Mouse (Mus musculus) bone marrow, adult 2 months (tissue): ENCODE measurements at regions not wholly inside any gene's neighbourhood (a gene's known extent, or its start where the extent isn't known, plus 50 kb on each side); places are given as distances from the start of the nearest gene placed in this dataset.

Experiments used
- H3K27ac ChIP-seq: fragments of 200-500 bp; 2 replicates; pipeline ENCODE4 v1.5.1; 2012; ENCODE audit warnings: low read depth, mild to moderate bottlenecking, control low read depth, inconsistent platforms, low read length; ENCODE audit not compliant: control insufficient read depth, poor library complexity, insufficient read depth
- H3K4me1 ChIP-seq: fragments of 200-500 bp; 2 replicates; pipeline ENCODE4 v1.6.1; 2011; ENCODE audit warnings: low read length; ENCODE audit not compliant: control insufficient read depth, insufficient read depth
- H3K4me3 ChIP-seq: fragments of 200-500 bp; replicated peaks from 2 replicates; pipeline ENCODE3; 2011; ENCODE audit warnings: mild to moderate bottlenecking, low read depth, low read length, control low read depth; ENCODE audit not compliant: control insufficient read depth
- CTCF ChIP-seq: fragments of 200-500 bp; IDR thresholded peaks from 2 replicates; pipeline ENCODE4 v1.5.1; 2011; ENCODE audit warnings: low read length, control low read depth; ENCODE audit not compliant: control insufficient read depth, insufficient read depth
- POLR2A ChIP-seq: fragments of 200-500 bp; IDR thresholded peaks from 2 replicates; pipeline ENCODE4 v1.6.1; 2011; ENCODE audit warnings: low read depth, mild to moderate bottlenecking, control low read depth, low read length, borderline replicate concordance; ENCODE audit not compliant: control insufficient read depth
- WGBS: fragments of 180-500 bp; shearing (Covaris S2); methylation state at CpG from one replicate; pipeline ENCODE4 v1.1.7; 2018; 5-methylcytosine and 5-hydroxymethylcytosine counted together

GRCm38 (mm10) chr1:35759600-35759999 is 308.6 kb upstream of the Hs6st1 start:
- 30% methylated on average over 4 of the region's 4 CpGs for WGBS
- H3K4me3 ChIP-seq = no peak overlapping the region
- H3K27ac ChIP-seq = no peak overlapping the region
- no peaks in the 10 kb centered on the region; the same call in 1 of the 2 replicates for H3K4me1 ChIP-seq
- TF ChIP-seq CTCF = no peak
- TF ChIP-seq POLR2A = no peak

- H3K27ac ChIP-seq = no peak overlapping the region
- 82% methylated on average over 9 of the region's 9 CpGs for WGBS
- no peak for TF ChIP-seq POLR2A
- no peak for TF ChIP-seq CTCF
These were observed 305.1 kb upstream of the Hs6st1 start for GRCm38 (mm10) chr1:35763051-35763450.

GRCm38 (mm10) chr1:35763456-35763855 is 304.7 kb upstream of the Hs6st1 start:
- TF ChIP-seq CTCF (no peak), POLR2A (no peak)
- WGBS = 80% methylated on average over 10 of the region's 10 CpGs
- no peak overlapping the region for H3K27ac ChIP-seq
- no peak overlapping the region for H3K4me3 ChIP-seq
- H3K4me1 ChIP-seq = no peaks in the 10 kb centered on the region; the same call in 1 of the 2 replicates

More at GRCm38 (mm10) chr1:35763051-35763450, 305.1 kb upstream of the Hs6st1 start:
- H3K4me1 ChIP-seq = no peaks in the 10 kb centered on the region; the same call in 1 of the 2 replicates
- no peak overlapping the region for H3K4me3 ChIP-seq

- no peak overlapping the region for H3K4me3 ChIP-seq
- no peak for TF ChIP-seq CTCF
- no peak for TF ChIP-seq POLR2A
- H3K27ac ChIP-seq = no peak overlapping the region
- no peaks in the 10 kb centered on the region; the same call in 1 of the 2 replicates for H3K4me1 ChIP-seq
- WGBS = 55% methylated on average over 1 of the region's 1 CpGs
These were observed 304.1 kb upstream of the Hs6st1 start for GRCm38 (mm10) chr1:35764068-35764467.

GRCm38 (mm10) chr1:35765692-35766091 is 302.5 kb upstream of the Hs6st1 start:
- Histone ChIP-seq H3K27ac (no peak overlapping the region), H3K4me1 (no peaks in the 10 kb centered on the region), H3K4me3 (no peak overlapping the region)
- 61% methylated on average over 4 of the region's 4 CpGs for WGBS
- TF ChIP-seq CTCF (no peak), POLR2A (no peak)

- WGBS = 91% methylated on average over 5 of the region's 5 CpGs
- Histone ChIP-seq H3K27ac (no peak overlapping the region), H3K4me3 (no peak overlapping the region), H3K4me1 (no peaks in the 10 kb centered on the region)
- TF ChIP-seq CTCF (no peak), POLR2A (no peak)
These were observed 301.9 kb upstream of the Hs6st1 start for GRCm38 (mm10) chr1:35766271-35766670.

GRCm38 (mm10) chr1:35772567-35772966 is 295.6 kb upstream of the Hs6st1 start:
- TF ChIP-seq POLR2A (no peak), CTCF (no peak)
- Histone ChIP-seq H3K4me1 (no peaks in the 10 kb centered on the region), H3K27ac (no peak overlapping the region), H3K4me3 (no peak overlapping the region)
- 78% methylated on average over 6 of the region's 6 CpGs for WGBS

GRCm38 (mm10) chr1:35774566-35774965 is 293.6 kb upstream of the Hs6st1 start:
- no peak overlapping the region for H3K27ac ChIP-seq
- WGBS = 81% methylated on average over 2 of the region's 2 CpGs

GRCm38 (mm10) chr1:35782668-35783067 is 285.5 kb upstream of the Hs6st1 start:
- TF ChIP-seq CTCF (no peak), POLR2A (no peak)
- Histone ChIP-seq H3K4me3 (no peak overlapping the region), H3K4me1 (no peaks in the 10 kb centered on the region), H3K27ac (no peak overlapping the region)
- 69% methylated on average over 2 of the region's 2 CpGs for WGBS

More at GRCm38 (mm10) chr1:35774566-35774965, 293.6 kb upstream of the Hs6st1 start:
- no peak overlapping the region for H3K4me3 ChIP-seq
- TF ChIP-seq CTCF = no peak
- TF ChIP-seq POLR2A = no peak
- no peaks in the 10 kb centered on the region for H3K4me1 ChIP-seq
